Mouse (Mus musculus): ENCODE measurements at regions not wholly inside any gene's neighbourhood (a gene's known extent, or its start where the extent isn't known, plus 50 kb on each side); places are given as distances from the start of the nearest gene placed in this dataset.

GRCm38 (mm10) chr12:69453544-69453943 is 81.3 kb upstream of the Gm9887 start:
- DNase-seq (ENCODE audit: low read depth, low spot score): no peak

DNA sequence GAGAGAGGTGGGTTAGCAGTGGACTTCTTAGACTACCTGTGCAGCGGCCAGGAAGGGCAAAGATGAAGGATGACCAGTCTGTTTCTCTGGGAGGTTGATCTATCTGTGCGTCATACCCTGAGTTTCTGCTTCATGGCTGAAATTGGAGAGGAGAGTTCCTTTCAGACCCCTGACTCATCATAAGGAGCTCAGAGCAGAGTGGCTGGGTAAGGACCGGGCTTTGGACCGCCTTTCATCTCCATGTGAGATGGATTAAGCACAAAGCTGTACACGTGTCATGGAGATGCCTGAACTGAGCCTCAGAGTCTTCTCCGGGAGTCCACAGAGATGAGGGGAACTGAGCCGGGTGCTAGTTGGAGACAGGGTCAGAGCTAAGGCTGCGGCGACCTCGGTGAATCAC is 80.7 kb upstream of the Gm9887 start:
- no peak for DNase-seq (ENCODE audit: low read depth, low spot score)

DNA sequence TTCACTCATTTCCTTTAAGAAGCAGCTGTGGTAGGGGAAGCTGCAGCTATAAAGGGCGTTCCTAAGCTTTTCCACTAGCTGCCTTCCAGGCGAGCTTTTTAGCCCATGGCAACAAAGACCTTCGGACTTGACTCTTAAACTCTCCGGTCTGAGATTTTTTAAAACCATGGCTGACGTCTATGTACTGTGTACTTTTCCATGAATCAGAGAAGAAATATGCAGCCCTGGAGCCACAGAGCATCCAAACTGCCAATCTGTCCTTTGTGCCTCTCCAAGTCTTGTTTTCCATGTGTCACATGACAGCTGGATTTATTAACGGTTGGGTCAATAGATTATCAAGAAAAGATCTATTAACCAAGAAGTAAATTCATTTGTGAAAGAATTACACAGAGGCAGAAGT is 78.9 kb upstream of the Gm9887 start:
- no peak for DNase-seq (ENCODE audit: low read depth, low spot score)

DNA sequence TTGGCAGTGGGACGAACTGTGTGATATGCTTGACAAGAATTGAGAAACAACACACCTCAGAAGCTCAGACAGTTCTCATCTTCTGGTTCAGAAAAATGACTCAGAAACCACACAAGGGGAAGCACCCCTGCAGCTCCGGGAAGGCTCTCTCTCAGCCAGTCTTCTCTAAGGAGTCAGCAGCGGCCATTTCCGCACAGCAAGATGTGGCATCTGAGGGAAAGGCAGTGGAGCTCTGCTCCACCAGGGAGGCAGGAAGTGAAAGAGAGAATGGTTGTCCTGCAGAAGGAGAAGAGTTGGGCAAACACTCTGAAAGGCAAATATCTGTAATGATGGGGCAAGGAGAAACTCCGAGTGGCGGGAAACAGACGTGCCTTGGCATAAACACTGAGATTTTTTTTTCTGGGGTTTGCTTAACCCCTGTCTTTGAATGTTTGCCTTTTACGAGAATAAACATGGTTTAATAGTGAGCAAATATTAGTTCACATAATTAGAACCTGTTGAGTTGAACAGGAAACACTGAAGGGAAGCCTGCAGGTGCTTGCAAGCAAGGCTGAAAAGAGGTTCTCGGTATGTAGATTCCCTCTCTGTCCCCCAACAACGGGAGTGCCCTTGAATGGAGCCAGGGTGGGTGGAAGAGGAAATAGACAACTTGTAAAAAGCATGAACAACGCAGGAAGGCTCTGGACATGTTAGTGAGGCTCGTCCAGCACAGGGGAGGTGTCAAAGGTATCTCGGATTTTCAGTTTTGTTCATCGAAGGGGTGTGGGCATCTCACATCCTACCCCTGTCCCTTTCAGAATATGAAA is 75.9 kb upstream of the Gm9887 start:
- DNase-seq (ENCODE audit: low read depth, low spot score): no peak

DNA sequence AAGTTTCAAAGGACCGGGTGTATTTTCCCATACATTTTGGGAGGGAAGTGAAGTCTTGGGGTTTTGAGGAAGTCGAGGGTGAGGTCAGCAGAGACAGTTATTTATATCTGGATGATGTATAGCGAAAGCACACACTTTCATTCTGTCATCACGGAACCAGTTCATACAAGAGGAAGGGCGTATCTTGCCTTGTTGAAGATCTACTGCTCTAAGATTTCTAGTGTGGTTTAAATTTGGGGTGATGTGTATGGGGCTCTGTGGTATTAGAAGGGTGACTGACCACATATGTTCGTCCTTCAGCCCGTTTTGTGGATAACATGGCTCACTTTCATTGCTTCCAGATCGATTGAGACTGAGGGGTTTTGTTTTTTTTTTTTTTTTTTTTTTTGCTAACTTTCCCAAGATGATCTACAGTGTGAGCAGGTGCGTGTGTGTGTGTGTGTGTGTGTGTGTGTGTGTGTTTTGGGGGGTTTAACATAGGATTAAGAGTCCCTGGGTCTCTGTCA is 75.1 kb upstream of the Gm9887 start:
- DNase-seq (ENCODE audit: low read depth, low spot score): no peak

DNA sequence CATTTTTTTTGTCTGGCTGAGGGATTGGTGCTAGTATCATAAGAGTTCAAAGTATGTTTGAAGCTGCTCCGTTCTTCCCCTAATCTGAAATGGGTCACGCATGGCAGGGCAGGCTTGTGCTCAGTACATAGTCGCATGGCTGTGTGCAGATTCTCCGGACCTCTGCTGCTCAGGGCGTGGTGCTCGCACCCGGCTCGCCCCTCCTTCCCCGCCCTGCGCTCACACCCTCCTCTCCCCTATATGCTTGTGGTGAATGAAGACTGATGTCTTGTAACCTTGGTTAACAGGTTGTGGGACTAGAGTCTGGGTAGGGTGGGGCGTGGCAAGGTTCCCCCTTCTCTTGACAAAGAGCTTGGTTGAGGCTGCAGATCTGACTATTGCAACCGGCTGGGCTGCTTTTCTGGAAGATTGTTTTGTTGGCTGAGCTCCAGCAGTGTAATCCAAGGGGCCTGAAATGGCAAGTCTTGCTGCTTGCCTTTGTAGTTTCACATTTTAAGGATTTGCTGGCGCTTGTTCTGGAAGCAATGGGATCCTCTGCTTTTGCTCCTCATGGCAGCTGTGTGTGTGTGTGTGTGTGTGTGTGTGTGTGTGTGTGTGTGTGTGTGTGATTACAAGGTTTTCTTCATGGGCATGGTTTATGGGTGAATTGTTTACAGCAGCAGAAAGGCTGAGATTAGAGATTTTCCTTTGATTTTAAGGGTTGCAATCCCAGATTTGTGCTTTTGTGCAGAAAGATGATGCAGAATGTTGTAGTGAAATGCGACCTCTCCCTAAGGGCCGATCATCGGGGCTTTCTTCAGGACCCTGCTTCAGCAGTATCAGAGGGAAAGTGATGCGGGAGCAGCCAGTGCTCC is 74.4 kb upstream of the Gm9887 start:
- peak; percentile 45 for DNase-seq (ENCODE audit: low read depth, low spot score)

- DNase-seq (ENCODE audit: low read depth, low spot score): no peak
These were observed 73.8 kb upstream of the Gm9887 start for GRCm38 (mm10) chr12:69446085-69446467.

GRCm38 (mm10) chr12:69442321-69442720 is 70.1 kb upstream of the Gm9887 start:
- DNase-seq (ENCODE audit: low read depth, low spot score): no peak

GRCm38 (mm10) chr12:69441764-69442163 is 69.5 kb upstream of the Gm9887 start:
- DNase-seq (ENCODE audit: low read depth, low spot score): no peak

GRCm38 (mm10) chr12:69438271-69438670 is 66.0 kb upstream of the Gm9887 start:
- DNase-seq (ENCODE audit: low read depth, low spot score): no peak

- no peak for DNase-seq (ENCODE audit: low read depth, low spot score)
These were observed 64.7 kb upstream of the Gm9887 start for GRCm38 (mm10) chr12:69436839-69437501.

DNA sequence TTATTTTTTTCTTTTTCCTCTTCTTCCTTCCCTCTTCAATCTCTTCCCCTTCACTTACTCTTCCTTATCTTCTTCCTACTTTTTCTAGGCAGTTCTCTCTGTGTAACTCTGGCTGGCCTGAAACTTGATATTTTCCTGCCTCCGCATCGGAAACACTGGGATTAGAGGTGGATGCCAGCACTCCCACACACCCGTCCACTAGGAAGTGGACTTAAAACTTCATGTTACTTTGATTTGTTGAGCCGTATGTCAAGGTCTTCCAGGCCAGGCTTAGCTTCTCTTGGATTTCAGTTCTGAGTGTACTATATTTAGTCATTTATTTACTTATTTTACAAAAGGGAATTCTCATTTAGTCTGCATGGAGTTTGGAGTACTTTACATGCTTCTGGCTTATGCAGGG is 62.1 kb upstream of the Gm9887 start:
- DNase-seq (ENCODE audit: low read depth, low spot score): no peak

DNA sequence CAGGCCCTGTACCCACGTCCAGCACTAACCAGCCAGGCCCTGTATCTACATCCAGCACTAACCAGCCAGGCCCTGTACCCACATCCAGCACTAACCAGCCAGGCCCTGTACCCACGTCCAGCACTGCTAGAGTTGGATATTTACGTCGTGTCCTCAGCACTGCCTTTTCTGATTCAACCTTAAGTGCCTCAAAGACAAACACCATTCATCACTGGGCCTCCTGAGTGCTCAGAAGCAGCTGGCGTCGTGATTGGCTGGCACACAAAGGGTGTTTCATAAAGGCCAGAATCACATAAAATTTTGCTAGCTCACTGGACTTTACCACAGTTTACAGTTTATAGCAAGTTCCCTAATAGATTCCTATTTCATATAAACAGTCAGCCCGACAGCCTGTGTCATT is 59.8 kb upstream of the Gm9887 start:
- DNase-seq (ENCODE audit: low read depth, low spot score): no peak

DNA sequence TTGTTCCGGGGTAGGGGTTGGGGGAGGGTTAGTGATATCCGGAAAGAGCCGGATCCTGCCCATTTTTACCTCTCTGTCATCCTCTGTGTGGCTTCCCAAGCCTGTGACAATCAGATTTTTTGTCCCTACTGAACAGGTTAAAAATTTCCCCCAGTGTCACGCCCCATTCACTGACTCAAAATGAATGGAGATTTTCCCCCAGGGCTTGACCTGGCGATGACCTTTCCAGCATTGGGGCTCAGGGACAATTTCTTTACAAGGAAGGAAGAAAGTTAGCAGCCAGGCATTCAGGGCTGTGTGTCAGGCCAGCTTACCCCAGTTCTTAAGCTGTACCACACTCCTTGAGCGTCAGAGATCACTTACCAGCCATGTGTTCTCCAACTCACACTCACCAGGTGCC is 55.9 kb upstream of the Gm9887 start:
- no peak for DNase-seq (ENCODE audit: low read depth, low spot score)

- no peak for DNase-seq (ENCODE audit: low read depth, low spot score)
These were observed 53.4 kb upstream of the Gm9887 start for GRCm38 (mm10) chr12:69425610-69426009.

DNA sequence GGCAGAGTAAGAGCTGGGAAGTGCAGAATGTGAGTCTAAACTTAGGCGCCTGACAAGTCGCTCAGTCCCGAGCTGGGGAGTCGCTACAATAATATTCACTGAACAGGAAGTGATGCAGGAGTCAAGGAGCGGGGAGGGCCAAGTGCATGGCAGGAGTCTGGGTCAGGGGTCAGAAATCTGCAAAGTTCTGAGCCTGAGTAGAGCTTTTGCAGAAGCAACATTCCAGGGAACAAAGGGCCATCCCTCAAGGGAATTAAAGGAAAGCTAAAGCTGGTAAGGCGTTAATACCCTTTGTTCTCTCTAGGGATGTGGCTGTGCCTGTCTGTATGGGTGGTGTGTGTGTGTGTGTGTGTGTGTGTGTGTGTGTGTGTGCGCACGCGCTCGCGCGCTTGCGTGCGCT is 52.7 kb upstream of the Gm9887 start:
- peak; percentile 48 for DNase-seq (ENCODE audit: low read depth, low spot score)

Measured in forelimb bud, embryonic 11.5 days (tissue).